Mouse (Mus musculus): ENCODE data around the gene Triobp. TPM values are rescaled to one million over a fixed set of nuclear protein-coding genes. Genes with fewer than 3 reads are reported as not detected.
A peak's percentile ranks its signal among the peaks of the same experiment; 100 is the strongest.

Triobp gene
- polyA plus RNA-seq, 1 experiment from 2014 or later: 49.7 TPM

GRCm38 (mm10) chr15:78922700-78923099 lies 24.8 kb upstream of the Triobp start:
- Histone ChIP-seq H3K9ac (replicated peaks; ENCODE audit: low read depth, low read length) (no peak overlapping the region), H3K27ac (ENCODE audit: low read length) (no peak overlapping the region), H3K4me2 (ENCODE audit: low read length) (no peak overlapping the region), H3K4me1 (replicated peaks; ENCODE audit: control insufficient read depth, insufficient read depth, low read length) (peaks cover 18% of the 10 kb centered on the region), H3K9me3 (ENCODE audit: control insufficient read depth, low read length) (no peaks in the 10 kb centered on the region), H3K36me3 (ENCODE audit: control insufficient read depth, insufficient read depth) (peaks cover 9% of the 10 kb centered on the region; the same call in 1 of the 2 replicates), H3K4me3 (replicated peaks; ENCODE audit: low read length) (no peak overlapping the region), H3K27me3 (replicated peaks; ENCODE audit: control insufficient read depth, insufficient read depth, low read length) (no peaks in the 10 kb centered on the region)
- no peak for ATAC-seq
- WGBS: 87% methylated on average over 7 of the region's 7 CpGs

GRCm38 (mm10) chr15:78923585-78923984 lies 23.9 kb upstream of the Triobp start:
- WGBS: 84% methylated on average over 6 of the region's 6 CpGs
- Histone ChIP-seq H3K9me3 (ENCODE audit: control insufficient read depth, low read length) (no peaks in the 10 kb centered on the region), H3K4me2 (ENCODE audit: low read length) (no peak overlapping the region), H3K4me1 (replicated peaks; ENCODE audit: control insufficient read depth, insufficient read depth, low read length) (peaks cover 25% of the 10 kb centered on the region), H3K9ac (replicated peaks; ENCODE audit: low read depth, low read length) (no peak overlapping the region), H3K27me3 (replicated peaks; ENCODE audit: control insufficient read depth, insufficient read depth, low read length) (no peaks in the 10 kb centered on the region), H3K36me3 (ENCODE audit: control insufficient read depth, insufficient read depth) (peaks cover 9% of the 10 kb centered on the region; the same call in 1 of the 2 replicates), H3K27ac (ENCODE audit: low read length) (no peak overlapping the region), H3K4me3 (replicated peaks; ENCODE audit: low read length) (no peak overlapping the region)
- no peak for ATAC-seq

GRCm38 (mm10) chr15:78925129-78925528 lies 22.4 kb upstream of the Triobp start:
- no peak overlapping the region for H3K27ac ChIP-seq (ENCODE audit: low read length)

GRCm38 (mm10) chr15:78926021-78926919 lies 21.3 kb upstream of the Triobp start, which contains the start of gene Lgals1:
Gene Lgals1 (plus strand): TSS chr15:78926725.
- H3K4me2 ChIP-seq (ENCODE audit: low read length): peak within 1 kb of the TSS; percentile 71
- peaks cover 25% of the 10 kb centered on the region for H3K4me1 ChIP-seq (replicated peaks; ENCODE audit: control insufficient read depth, insufficient read depth, low read length)
- no peaks in the 10 kb centered on the region for H3K9me3 ChIP-seq (ENCODE audit: control insufficient read depth, low read length)
- H3K27me3 ChIP-seq (replicated peaks; ENCODE audit: control insufficient read depth, insufficient read depth, low read length): no peaks in the 10 kb centered on the region
- H3K36me3 ChIP-seq (ENCODE audit: control insufficient read depth, insufficient read depth): no peaks in the 10 kb centered on the region
- H3K9ac ChIP-seq (replicated peaks; ENCODE audit: low read depth, low read length): peak within 1 kb of the TSS; percentile 23; the same call in 1 of the 2 replicates
- H3K4me3 ChIP-seq (replicated peaks; ENCODE audit: low read length): peak within 1 kb of the TSS; percentile 7
- ATAC-seq: peak; percentile 51
- peak within 1 kb of the TSS; percentile 65; the same call in 1 of the 2 replicates for H3K27ac ChIP-seq (ENCODE audit: low read length)
- 9% methylated on average over 20 of the region's 20 CpGs for WGBS

More at GRCm38 (mm10) chr15:78925129-78925528, 22.4 kb upstream of the Triobp start:
- Histone ChIP-seq H3K4me2 (ENCODE audit: low read length) (no peak overlapping the region), H3K9me3 (ENCODE audit: control insufficient read depth, low read length) (no peaks in the 10 kb centered on the region), H3K9ac (replicated peaks; ENCODE audit: low read depth, low read length) (no peak overlapping the region), H3K4me1 (replicated peaks; ENCODE audit: control insufficient read depth, insufficient read depth, low read length) (peaks cover 25% of the 10 kb centered on the region), H3K27me3 (replicated peaks; ENCODE audit: control insufficient read depth, insufficient read depth, low read length) (no peaks in the 10 kb centered on the region), H3K36me3 (ENCODE audit: control insufficient read depth, insufficient read depth) (0 out of 2 replicates have a peak, but pooled peaks cover 1% of the 10 kb centered on the region), H3K4me3 (replicated peaks; ENCODE audit: low read length) (no peak overlapping the region)
- no peak for ATAC-seq
- WGBS: 42% methylated on average over 8 of the region's 8 CpGs

- Histone ChIP-seq H3K4me2 (ENCODE audit: low read length) (peak overlapping the region; percentile 71), H3K36me3 (ENCODE audit: control insufficient read depth, insufficient read depth) (no peaks in the 10 kb centered on the region), H3K4me1 (replicated peaks; ENCODE audit: control insufficient read depth, insufficient read depth, low read length) (peaks cover 25% of the 10 kb centered on the region), H3K9ac (replicated peaks; ENCODE audit: low read depth, low read length) (peak overlapping the region; percentile 27), H3K27me3 (replicated peaks; ENCODE audit: control insufficient read depth, insufficient read depth, low read length) (no peaks in the 10 kb centered on the region), H3K4me3 (replicated peaks; ENCODE audit: low read length) (peak overlapping the region; percentile 36), H3K27ac (ENCODE audit: low read length) (no peak overlapping the region), H3K9me3 (ENCODE audit: control insufficient read depth, low read length) (no peaks in the 10 kb centered on the region)
- WGBS: 29% methylated on average over 15 of the region's 15 CpGs
- no peak for ATAC-seq
Measured at GRCm38 (mm10) chr15:78927021-78927787, 20.3 kb upstream of the Triobp start.

GRCm38 (mm10) chr15:78927788-78928457 lies 19.6 kb upstream of the Triobp start:
- Histone ChIP-seq H3K4me2 (ENCODE audit: low read length) (peak overlapping the region; percentile 71), H3K9me3 (ENCODE audit: control insufficient read depth, low read length) (no peaks in the 10 kb centered on the region), H3K27ac (ENCODE audit: low read length) (no peak overlapping the region), H3K9ac (replicated peaks; ENCODE audit: low read depth, low read length) (peak overlapping the region; percentile 27), H3K36me3 (ENCODE audit: control insufficient read depth, insufficient read depth) (no peaks in the 10 kb centered on the region), H3K4me3 (replicated peaks; ENCODE audit: low read length) (peak overlapping the region; percentile 36), H3K4me1 (replicated peaks; ENCODE audit: control insufficient read depth, insufficient read depth, low read length) (peaks cover 25% of the 10 kb centered on the region), H3K27me3 (replicated peaks; ENCODE audit: control insufficient read depth, insufficient read depth, low read length) (no peaks in the 10 kb centered on the region)
- WGBS: 2% methylated on average over 25 of the region's 35 CpGs
- ATAC-seq: peak; percentile 60

GRCm38 (mm10) chr15:78928539-78928938 lies 19.0 kb upstream of the Triobp start:
- no peak for ATAC-seq
- H3K9me3 ChIP-seq (ENCODE audit: control insufficient read depth, low read length): no peaks in the 10 kb centered on the region
- H3K36me3 ChIP-seq (ENCODE audit: control insufficient read depth, insufficient read depth): no peaks in the 10 kb centered on the region
- no peak overlapping the region for H3K4me3 ChIP-seq (replicated peaks; ENCODE audit: low read length)
- WGBS: 51% methylated on average over 7 of the region's 8 CpGs
- H3K4me1 ChIP-seq (replicated peaks; ENCODE audit: control insufficient read depth, insufficient read depth, low read length): peaks cover 25% of the 10 kb centered on the region
- peak overlapping the region; percentile 71 for H3K4me2 ChIP-seq (ENCODE audit: low read length)
- H3K27me3 ChIP-seq (replicated peaks; ENCODE audit: control insufficient read depth, insufficient read depth, low read length): no peaks in the 10 kb centered on the region
- no peak overlapping the region for H3K27ac ChIP-seq (ENCODE audit: low read length)
- no peak overlapping the region for H3K9ac ChIP-seq (replicated peaks; ENCODE audit: low read depth, low read length)

GRCm38 (mm10) chr15:78930192-78930706 lies 17.3 kb upstream of the Triobp start:
- Histone ChIP-seq H3K4me3 (replicated peaks; ENCODE audit: low read length) (no peak overlapping the region), H3K9ac (replicated peaks; ENCODE audit: low read depth, low read length) (no peak overlapping the region), H3K27me3 (replicated peaks; ENCODE audit: control insufficient read depth, insufficient read depth, low read length) (no peaks in the 10 kb centered on the region), H3K4me1 (replicated peaks; ENCODE audit: control insufficient read depth, insufficient read depth, low read length) (peaks cover 25% of the 10 kb centered on the region), H3K9me3 (ENCODE audit: control insufficient read depth, low read length) (no peaks in the 10 kb centered on the region), H3K27ac (ENCODE audit: low read length) (no peak overlapping the region), H3K36me3 (ENCODE audit: control insufficient read depth, insufficient read depth) (no peaks in the 10 kb centered on the region), H3K4me2 (ENCODE audit: low read length) (no peak overlapping the region)
- 92% methylated on average over 6 of the region's 6 CpGs for WGBS
- no peak for ATAC-seq

All from forebrain, embryonic 16.5 days (tissue).